Comparison of ENCODE assay signal across 8 mouse cellular contexts in genomic region chr17:3114358-3114719, GRCm38 (mm10). TPM values are rescaled to one million over a fixed set of nuclear protein-coding genes. Genes with fewer than 3 reads are reported as not detected.
DNase-seq lines count a peak whose midpoint lies in the region; ATAC-seq and TF ChIP-seq lines count a peak whose summit lies in the region.

No protein-coding gene starts in this region.

- intact Hi-C loops in gastrocnemius, adult 2 months (cut with DNase I) = loop anchor here (1.0 to 2.0 kb wide), 2 partner anchors 30 to 110 kb away; no protein-coding TSS in a partner anchor
- intact Hi-C loops in gastrocnemius, postnatal 36 days (cut with DNase I) = loop anchor here (10.0 kb wide), 1 partner anchor 50 kb away; no protein-coding TSS in a partner anchor

- H3ac ChIP-seq in C2C12 (ENCODE audit: control insufficient read depth, insufficient read length, low read depth) = peak overlapping the region; percentile 99
- peak overlapping the region; percentile 85 for H3ac ChIP-seq in myocyte (ENCODE audit: control insufficient read depth, insufficient read length)

- H3K36me3 ChIP-seq in C2C12 (ENCODE audit: control insufficient read depth, insufficient read depth) (peaks cover 9% of the 10 kb centered on the region), myocyte (ENCODE audit: control insufficient read depth, insufficient read depth) (no peaks in the 10 kb centered on the region)
- H3K36me3 ChIP-seq in embryonic facial prominence, embryonic 11.5 days (replicated peaks; ENCODE audit: control insufficient read depth, insufficient read depth, low read depth, low read length) = no peaks in the 10 kb centered on the region
- H3K36me3 ChIP-seq in intestine, embryonic 16.5 days (ENCODE audit: control insufficient read depth, insufficient read depth, low read length) = no peaks in the 10 kb centered on the region

- WGBS in embryonic facial prominence, embryonic 11.5 days = under 1% methylated on average over 31 of the region's 31 CpGs
- WGBS in intestine, embryonic 16.5 days = under 1% methylated on average over 31 of the region's 31 CpGs

- TF ChIP-seq CTCF in gastrocnemius, adult 2 months (IDR thresholded peaks at IDR 0.05) = no peak
- no peak for TF ChIP-seq CTCF in C2C12 (IDR thresholded peaks at IDR 0.05; ENCODE audit: control insufficient read depth, insufficient read depth, insufficient read length)

- H3K4me1 ChIP-seq in embryonic facial prominence, embryonic 11.5 days (ENCODE audit: control insufficient read depth, insufficient read depth, low read length) = no peaks in the 10 kb centered on the region
- H3K4me1 ChIP-seq in intestine, embryonic 16.5 days (ENCODE audit: control insufficient read depth, insufficient read depth, low read length) = peaks cover 10% of the 10 kb centered on the region

- H3K9me3 ChIP-seq in embryonic facial prominence, embryonic 11.5 days (replicated peaks; ENCODE audit: control insufficient read depth, low read length) = no peaks in the 10 kb centered on the region
- no peaks in the 10 kb centered on the region for H3K9me3 ChIP-seq in intestine, embryonic 16.5 days (ENCODE audit: control insufficient read depth, low read length)

- H3K27me3 ChIP-seq in C2C12 (ENCODE audit: control insufficient read depth, insufficient read depth, insufficient read length) (no peaks in the 10 kb centered on the region), myocyte (ENCODE audit: control insufficient read depth, insufficient read depth, insufficient read length) (no peaks in the 10 kb centered on the region)
- no peaks in the 10 kb centered on the region for H3K27me3 ChIP-seq in embryonic facial prominence, embryonic 11.5 days (ENCODE audit: control insufficient read depth, insufficient read depth, low read length)
- H3K27me3 ChIP-seq in intestine, embryonic 16.5 days (replicated peaks; ENCODE audit: control insufficient read depth, insufficient read depth, low read length) = no peaks in the 10 kb centered on the region

- TF ChIP-seq POLR2A in myocyte (IDR thresholded peaks at IDR 0.05; ENCODE audit: insufficient read length, low read depth) = peak; percentile 45

- H3K79me2 ChIP-seq in C2C12 (ENCODE audit: control insufficient read depth, insufficient read depth) (peaks cover 55% of the 10 kb centered on the region), myocyte (ENCODE audit: control insufficient read depth, insufficient read depth) (peaks cover 46% of the 10 kb centered on the region)

- DNase-seq in gastrocnemius, adult 2 months = peak; percentile 74
- DNase-seq in gastrocnemius, postnatal 36 days = no peak
- DNase-seq in embryonic facial prominence, embryonic 11.5 days (ENCODE audit: low spot score) = no peak
- no peak for DNase-seq in right cerebral cortex, postnatal 36 days (ENCODE audit: low spot score in 2 of 2)
- DNase-seq in adipocyte (ENCODE audit: low spot score) = no peak

- peaks cover 45% of the 10 kb centered on the region for H3K79me3 ChIP-seq in C2C12 (ENCODE audit: low read depth)

- H3K27ac ChIP-seq in gastrocnemius, adult 2 months = peak overlapping the region; percentile 99
- H3K27ac ChIP-seq in embryonic facial prominence, embryonic 11.5 days (replicated peaks; ENCODE audit: low read depth, low read length) = peak overlapping the region; percentile 99
- peak overlapping the region; percentile 100 for H3K27ac ChIP-seq in intestine, embryonic 16.5 days (ENCODE audit: low read length)

- H3K9ac ChIP-seq in embryonic facial prominence, embryonic 11.5 days (replicated peaks; ENCODE audit: low read length) = peak overlapping the region; percentile 98
- H3K9ac ChIP-seq in intestine, embryonic 16.5 days (ENCODE audit: low read depth, low read length) = peak overlapping the region; percentile 96

- peak overlapping the region; percentile 79 for H3K4me3 ChIP-seq in gastrocnemius, adult 2 months
- H3K4me3 ChIP-seq in C2C12 (ENCODE audit: insufficient read depth, poor library complexity, severe bottlenecking) (peak overlapping the region; percentile 63), myocyte (peak overlapping the region; percentile 78)
- H3K4me3 ChIP-seq in embryonic facial prominence, embryonic 11.5 days (ENCODE audit: low read depth, low read length) = peak overlapping the region; percentile 96
- H3K4me3 ChIP-seq in intestine, embryonic 16.5 days (ENCODE audit: low read length) = peak overlapping the region; percentile 92

- peak; percentile 60 for ATAC-seq in embryonic facial prominence, embryonic 11.5 days (replicated peaks; ENCODE audit: insufficient number of reproducible peaks, low FRiP score, low TSS enrichment, low read depth)
- ATAC-seq in intestine, embryonic 16.5 days = peak; percentile 71

- H3K4me2 ChIP-seq in embryonic facial prominence, embryonic 11.5 days (ENCODE audit: low read depth, low read length) = peak overlapping the region; percentile 41
- H3K4me2 ChIP-seq in intestine, embryonic 16.5 days (ENCODE audit: low read depth, low read length) = peak overlapping the region; percentile 78
- H3K4me2 ChIP-seq in myocyte (ENCODE audit: low read depth) = peak overlapping the region; percentile 94

TF ChIP-seq in C2C12, 6 proteins besides CTCF, POLR2A, EP300 and RAD21:
- TF ChIP-seq USF1 (IDR thresholded peaks at IDR 0.05; ENCODE audit: low read depth) (no peak), MYOG (IDR thresholded peaks at IDR 0.05; ENCODE audit: control insufficient read depth, extremely low read depth, insufficient read length) (no peak), MYOD1 (IDR thresholded peaks at IDR 0.05; ENCODE audit: control insufficient read depth, insufficient read length, low read depth) (no peak), FOSL1 (IDR thresholded peaks at IDR 0.05; ENCODE audit: insufficient read depth, low read length, poor library complexity, severe bottlenecking) (no peak), MAX (IDR thresholded peaks at IDR 0.05) (no peak), CEBPB (IDR thresholded peaks at IDR 0.05; ENCODE audit: low read depth) (no peak)

TF ChIP-seq in myocyte, 11 proteins besides CTCF, POLR2A, EP300 and RAD21:
- TF ChIP-seq TCF3 (IDR thresholded peaks at IDR 0.05; ENCODE audit: insufficient read length, low read depth) = no peak
- TF ChIP-seq TCF12 (IDR thresholded peaks at IDR 0.05; ENCODE audit: insufficient read depth, poor library complexity, severe bottlenecking) = no peak
- no peak for TF ChIP-seq SRF (IDR thresholded peaks at IDR 0.05; ENCODE audit: control insufficient read depth, insufficient read length, low read depth)
- no peak for TF ChIP-seq CEBPB (IDR thresholded peaks at IDR 0.05; ENCODE audit: insufficient read depth, poor library complexity, severe bottlenecking)
- peak in 1 of 3 experiments; percentile 31 for TF ChIP-seq MYOD1 (IDR thresholded peaks at IDR 0.05; ENCODE audit: control insufficient read depth in 1 of 3, insufficient read length in 2 of 3, low read depth in 2 of 3)
- TF ChIP-seq E2F4 (IDR thresholded peaks at IDR 0.05; ENCODE audit: insufficient read depth) = no peak
TF ChIP-seq in myocyte: peak in this region for 1.

RNA-seq across cellular contexts. Expression of gene Scaf8, which starts 0.4 kb away (rescaled TPM):
- total RNA-seq in gastrocnemius, adult 2 months (2021) = 10 to 100 TPM; 22.6 to 25.2 TPM
- total RNA-seq in gastrocnemius, postnatal 36 days (2021) = 10 to 100 TPM; 17.8 to 22.7 TPM
- 16.3 TPM for polyA plus RNA-seq in C2C12 (2012; fragmentation: generic; extraction: Trizol)
- 25.6 and 28.5 TPM in 2 replicates for polyA plus RNA-seq in embryonic facial prominence, embryonic 11.5 days (2014; fragmentation: Nextera tagmentation; extraction: Ambion mirVana)
- 12.8 and 14.4 TPM in 2 replicates for polyA plus RNA-seq in intestine, embryonic 16.5 days (2015; fragmentation: Nextera tagmentation; extraction: Ambion mirVana)
- 15.4 TPM for polyA plus RNA-seq in myocyte (2012; fragmentation: generic; extraction: Trizol)

Comparison
In these comparisons a context has a peak if more than half of its experiments do, and no peak if none do; other contexts are left out.
1. H3K4me2 ChIP-seq: peak in every context shown above with its lines; median percentile 94 in myocyte; 78 in intestine, embryonic 16.5 days; 41 in embryonic facial prominence, embryonic 11.5 days.